Mouse (Mus musculus) lung, postnatal 4 days (tissue): ENCODE results near the gene Padi4.
A peak's percentile ranks its signal among the peaks of the same experiment; 100 is the strongest.

Source experiments
- DNase-seq, 2 experiments: peaks; one replicate each; pipeline ENCODE4 v3.0.0; 2021

The Padi4 gene

GRCm38 (mm10) chr4:140787414-140787813 is 13.4 kb upstream of the Padi4 start:
- DNase-seq, result peak; percentile 61 to 81

GRCm38 (mm10) chr4:140785217-140785616 is 11.2 kb upstream of the Padi4 start:
- no peak for DNase-seq

GRCm38 (mm10) chr4:140784292-140784945 is 10.4 kb upstream of the Padi4 start:
- no peak for DNase-seq

GRCm38 (mm10) chr4:140782821-140783220 is 8.8 kb upstream of the Padi4 start:
- no peak for DNase-seq

GRCm38 (mm10) chr4:140780507-140780906 is 6.5 kb upstream of the Padi4 start:
- DNase-seq, result no peak

GRCm38 (mm10) chr4:140779803-140780397 is 5.9 kb upstream of the Padi4 start:
- peak; percentile 40 to 71 for DNase-seq

GRCm38 (mm10) chr4:140776623-140777022 is 2.6 kb upstream of the Padi4 start:
- no peak for DNase-seq

- DNase-seq, result no peak
Observed at GRCm38 (mm10) chr4:140775876-140776275, 1.8 kb upstream of the Padi4 start.

GRCm38 (mm10) chr4:140774893-140775292 is 857 bp upstream of the Padi4 start:
- no peak for DNase-seq

GRCm38 (mm10) chr4:140771091-140771490 is 2.9 kb downstream of the Padi4 start:
- DNase-seq, result peak; percentile 39 to 59

- peak; percentile 60 to 61 for DNase-seq
Observed at GRCm38 (mm10) chr4:140770433-140770832, 3.6 kb downstream of the Padi4 start.

GRCm38 (mm10) chr4:140768973-140769372 is 5.1 kb downstream of the Padi4 start:
- DNase-seq, result no peak

GRCm38 (mm10) chr4:140765936-140766335 is 8.1 kb downstream of the Padi4 start:
- DNase-seq, result no peak

GRCm38 (mm10) chr4:140763158-140763557 is 10.9 kb downstream of the Padi4 start:
- DNase-seq, result peak; percentile 59 to 68

GRCm38 (mm10) chr4:140761601-140762000 is 12.4 kb downstream of the Padi4 start:
- DNase-seq, result peak; percentile 25 to 46

- DNase-seq, result no peak
Observed at GRCm38 (mm10) chr4:140755811-140756210, 18.2 kb downstream of the Padi4 start.

GRCm38 (mm10) chr4:140753366-140753765 is 20.7 kb downstream of the Padi4 start:
- DNase-seq, result no peak

GRCm38 (mm10) chr4:140750328-140750727 is 23.7 kb downstream of the Padi4 start:
- peak; percentile 49 to 53 for DNase-seq

- peak; percentile 25 to 39 for DNase-seq
Observed at GRCm38 (mm10) chr4:140747978-140748377, 26.1 kb downstream of the Padi4 start.

- peak; percentile 54 to 60 for DNase-seq
Observed at GRCm38 (mm10) chr4:140744654-140745053, 29.4 kb downstream of the Padi4 start.

GRCm38 (mm10) chr4:140743086-140743485 is 30.9 kb downstream of the Padi4 start:
- no peak for DNase-seq

- DNase-seq, result no peak
Observed at GRCm38 (mm10) chr4:140742543-140742942, 31.5 kb downstream of the Padi4 start, which contains the start of gene Padi6. Padi6 (minus strand) TSS chr4:140742643.

GRCm38 (mm10) chr4:140741401-140741800 is 32.6 kb downstream of the Padi4 start:
- no peak for DNase-seq

GRCm38 (mm10) chr4:140740655-140741054 is 33.4 kb downstream of the Padi4 start:
- no peak for DNase-seq

- DNase-seq, result no peak
Observed at GRCm38 (mm10) chr4:140732871-140733270, 41.2 kb downstream of the Padi4 start.
